Mouse (Mus musculus) right cerebral cortex, postnatal 14 days (tissue): ENCODE measurements around the gene Tcf7l2.

Experiments used
- DNase-seq: peaks from one replicate; pipeline ENCODE4 v3.0.0; 2022

Gene Tcf7l2

DNA sequence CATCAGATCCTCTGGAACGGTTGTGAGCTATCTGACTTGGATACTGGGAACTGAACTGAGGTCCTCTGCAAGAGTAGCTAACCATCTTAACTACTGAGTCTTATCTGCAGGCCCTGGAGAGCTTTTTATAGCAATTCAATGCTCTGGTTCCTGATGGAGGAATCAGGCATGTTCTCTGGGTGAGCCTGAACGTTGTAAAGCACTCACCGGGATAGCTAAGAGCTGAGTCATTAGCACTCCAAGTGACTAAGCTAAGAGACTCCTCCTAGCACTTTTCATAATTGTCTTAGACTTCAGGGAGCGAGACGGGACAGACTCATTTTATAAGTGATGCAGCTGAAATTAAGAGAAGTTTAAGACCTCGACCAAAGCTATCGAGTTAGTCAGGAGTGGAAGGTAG, 53.7 kb downstream of the Tcf7l2 start:
- DNase-seq, result no peak

- no peak for DNase-seq
Observed at GRCm38 (mm10) chr19:55797834-55798233, 56.2 kb downstream of the Tcf7l2 start.

DNA sequence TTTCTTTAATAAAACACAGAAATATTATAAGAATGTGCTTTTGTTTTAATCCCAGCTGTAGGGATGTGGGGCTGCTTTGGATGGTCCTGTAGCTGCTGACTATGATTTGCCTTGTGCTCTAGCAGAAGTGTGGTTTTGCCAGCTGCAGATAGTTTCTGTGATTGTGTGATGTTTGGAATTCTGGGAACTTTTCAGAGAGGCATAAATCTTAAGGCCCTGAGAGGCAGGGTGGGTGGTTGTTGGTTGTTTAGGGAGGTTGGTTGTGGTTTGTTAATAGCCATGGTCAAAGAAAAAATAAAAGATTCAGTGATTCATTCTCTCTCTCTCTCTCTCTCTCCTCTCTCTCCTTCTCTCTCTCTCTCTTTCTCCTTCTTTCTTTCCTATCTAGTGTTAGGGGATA, 57.8 kb downstream of the Tcf7l2 start:
- DNase-seq, result no peak

DNA sequence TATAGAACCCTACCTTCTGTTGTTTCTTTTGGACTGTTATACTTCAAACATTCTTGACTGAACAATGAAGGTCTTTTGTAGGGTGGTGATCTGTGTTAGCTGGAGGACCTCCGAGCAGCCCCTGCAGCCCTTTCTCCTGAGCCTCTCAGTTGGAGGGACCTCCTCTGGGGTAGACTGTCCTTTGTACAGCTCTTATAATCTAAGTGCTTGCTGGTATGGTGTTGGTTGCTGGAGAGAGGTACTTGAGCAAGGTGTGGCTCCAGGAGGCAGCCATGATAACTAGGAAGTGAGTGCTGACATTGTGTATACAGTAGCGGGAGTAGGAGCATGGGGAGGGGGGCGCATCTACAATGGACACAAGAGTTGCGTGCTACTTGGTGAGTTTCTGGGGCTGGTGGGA, 58.4 kb downstream of the Tcf7l2 start:
- no peak for DNase-seq

GRCm38 (mm10) chr19:55803121-55803520, 61.5 kb downstream of the Tcf7l2 start:
- no peak for DNase-seq

DNA sequence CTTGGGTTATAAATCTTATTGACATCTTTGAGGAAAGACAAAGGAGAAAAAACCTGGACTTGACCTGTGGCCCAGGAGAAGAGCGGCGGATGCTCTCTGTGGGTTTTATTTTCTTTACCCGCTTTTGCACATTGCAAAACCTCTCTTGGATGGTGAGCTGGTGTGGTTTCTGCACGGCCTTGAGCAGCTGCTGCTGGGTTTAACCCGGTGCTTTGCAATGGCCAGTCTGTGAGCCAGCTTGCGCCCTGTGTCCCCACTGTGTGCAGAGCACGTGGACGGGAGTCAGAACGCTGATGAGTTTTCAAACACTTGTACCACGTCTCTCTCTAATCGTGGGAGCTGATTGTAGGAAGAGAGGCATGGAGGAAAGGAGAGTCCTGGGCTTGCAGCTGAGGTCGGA, 62.2 kb downstream of the Tcf7l2 start:
- DNase-seq, result no peak

DNA sequence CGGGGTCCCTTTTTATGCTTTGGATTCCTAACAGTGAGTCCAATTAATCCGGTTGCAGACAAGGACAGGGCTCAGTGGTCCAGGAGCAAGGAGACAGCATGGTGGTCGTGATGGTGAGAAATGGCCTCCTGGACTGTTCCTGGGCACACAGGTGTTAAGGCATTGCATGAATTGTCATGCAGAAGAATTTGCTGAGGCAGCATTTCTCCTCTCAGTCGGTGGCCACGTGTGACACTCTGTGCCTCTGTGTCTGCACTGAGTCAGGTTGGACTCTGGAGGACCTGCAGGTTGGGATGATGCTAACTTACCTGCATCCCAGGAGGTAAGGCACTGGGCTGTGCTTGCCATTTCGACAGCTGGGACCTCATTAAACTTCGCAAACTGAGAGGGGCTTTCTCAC, 63.2 kb downstream of the Tcf7l2 start:
- no peak for DNase-seq

- DNase-seq, result no peak
Observed at GRCm38 (mm10) chr19:55806434-55807193, 65.0 kb downstream of the Tcf7l2 start.

DNA sequence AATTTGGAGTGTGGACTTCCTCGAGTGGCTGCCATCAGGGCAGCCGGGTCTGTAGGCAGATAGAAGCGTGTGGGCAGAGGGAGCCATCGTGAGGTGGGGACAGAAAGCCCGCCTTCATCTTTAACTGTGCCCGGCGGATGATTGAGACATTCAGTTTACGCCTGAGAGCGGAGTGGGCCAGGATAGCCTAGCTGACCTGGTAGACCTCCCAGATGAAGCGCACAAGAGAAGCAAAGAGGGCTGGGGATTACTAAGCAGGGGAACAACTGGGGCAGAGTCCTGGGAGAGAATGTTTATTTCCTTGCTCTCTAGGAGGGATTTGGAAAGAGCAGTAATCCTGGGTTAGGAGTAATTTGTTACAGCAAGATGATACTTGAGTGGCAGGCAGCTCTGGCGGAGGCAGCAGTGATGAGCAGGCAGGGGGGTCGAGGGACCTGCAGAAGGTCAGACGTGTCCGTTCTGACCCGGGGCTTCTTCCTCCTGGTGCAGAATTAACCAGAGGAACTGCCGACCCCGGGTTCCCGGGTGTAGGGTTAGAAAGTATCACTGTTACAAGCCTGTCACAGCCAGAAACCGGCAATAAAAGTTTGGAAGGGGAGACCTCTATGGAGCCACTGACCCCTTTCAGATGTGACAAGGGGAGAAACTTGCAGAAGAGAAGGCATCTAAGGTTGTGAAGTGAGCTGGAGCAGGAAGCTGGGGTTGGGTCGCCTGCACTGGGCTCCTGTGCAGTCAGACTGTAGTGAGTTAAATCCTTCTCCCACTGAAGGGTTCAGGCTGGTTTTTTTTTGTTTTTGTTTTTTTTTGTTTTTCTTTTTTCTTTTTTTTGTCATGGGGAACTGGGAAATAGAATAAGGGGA, 65.8 kb downstream of the Tcf7l2 start:
- DNase-seq, result no peak

- DNase-seq, result no peak
Observed at GRCm38 (mm10) chr19:55808304-55808703, 66.7 kb downstream of the Tcf7l2 start.

GRCm38 (mm10) chr19:55809539-55809938, 67.9 kb downstream of the Tcf7l2 start:
- no peak for DNase-seq

DNA sequence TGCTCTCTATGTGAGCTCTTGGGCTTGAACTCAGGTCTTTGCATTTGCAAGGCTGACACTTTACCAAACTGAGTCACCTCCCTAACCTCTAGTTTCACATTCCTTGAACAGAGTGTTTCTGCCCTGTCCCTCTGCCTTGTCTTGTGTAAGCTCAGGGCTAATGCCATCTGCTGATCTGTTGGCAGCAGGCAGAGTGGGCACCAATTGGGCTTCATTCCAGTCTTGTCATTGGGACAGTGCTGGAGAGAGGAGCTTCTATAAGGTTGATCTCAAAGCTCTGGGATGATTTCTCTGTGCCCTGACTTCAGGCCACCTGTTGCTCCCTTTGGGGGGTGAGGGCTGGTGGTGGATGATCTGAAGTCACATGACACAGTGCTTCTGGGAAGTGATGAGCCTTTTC, 70.6 kb downstream of the Tcf7l2 start:
- DNase-seq, result no peak

GRCm38 (mm10) chr19:55815010-55815790, 73.6 kb downstream of the Tcf7l2 start:
- no peak for DNase-seq

DNA sequence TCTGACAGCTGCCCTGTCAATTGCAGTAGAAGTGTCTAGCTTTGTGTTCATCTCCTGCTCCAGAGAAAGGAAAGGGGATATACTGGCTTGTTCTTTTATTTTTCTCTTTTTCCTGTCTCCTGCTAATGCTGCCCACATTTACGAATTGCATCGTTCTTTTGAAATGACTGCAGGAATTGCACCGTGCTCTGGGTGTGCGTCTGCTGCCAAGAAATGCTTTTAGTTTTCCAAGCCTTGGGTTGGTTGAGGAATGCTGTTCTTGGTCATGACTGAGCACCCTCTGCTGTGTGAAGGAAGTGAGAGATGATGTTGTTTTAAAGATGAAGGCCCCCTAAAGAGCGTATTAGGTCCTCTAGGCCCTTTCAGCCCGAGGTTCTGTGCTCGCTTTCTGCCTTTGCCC, 75.4 kb downstream of the Tcf7l2 start:
- DNase-seq, result no peak

DNA sequence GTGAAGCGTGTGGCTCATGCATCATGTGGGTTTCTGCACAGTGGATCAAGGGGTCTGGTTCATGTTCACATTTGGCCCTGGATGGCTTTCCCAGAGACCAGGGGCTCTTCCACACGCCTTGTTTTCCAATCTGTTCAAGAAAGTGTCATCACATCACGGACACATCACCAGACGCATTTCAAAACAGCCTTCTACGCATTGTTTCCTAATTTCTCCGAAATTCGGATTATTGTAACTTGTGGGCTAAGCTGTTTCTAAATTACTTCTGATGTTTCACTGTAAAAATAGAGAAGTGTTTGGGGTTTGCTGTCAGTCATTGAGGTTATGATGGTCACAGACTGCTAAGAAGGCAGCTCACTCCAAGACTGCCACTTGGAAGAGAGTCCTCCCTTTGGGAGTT, 78.6 kb downstream of the Tcf7l2 start:
- no peak for DNase-seq

DNA sequence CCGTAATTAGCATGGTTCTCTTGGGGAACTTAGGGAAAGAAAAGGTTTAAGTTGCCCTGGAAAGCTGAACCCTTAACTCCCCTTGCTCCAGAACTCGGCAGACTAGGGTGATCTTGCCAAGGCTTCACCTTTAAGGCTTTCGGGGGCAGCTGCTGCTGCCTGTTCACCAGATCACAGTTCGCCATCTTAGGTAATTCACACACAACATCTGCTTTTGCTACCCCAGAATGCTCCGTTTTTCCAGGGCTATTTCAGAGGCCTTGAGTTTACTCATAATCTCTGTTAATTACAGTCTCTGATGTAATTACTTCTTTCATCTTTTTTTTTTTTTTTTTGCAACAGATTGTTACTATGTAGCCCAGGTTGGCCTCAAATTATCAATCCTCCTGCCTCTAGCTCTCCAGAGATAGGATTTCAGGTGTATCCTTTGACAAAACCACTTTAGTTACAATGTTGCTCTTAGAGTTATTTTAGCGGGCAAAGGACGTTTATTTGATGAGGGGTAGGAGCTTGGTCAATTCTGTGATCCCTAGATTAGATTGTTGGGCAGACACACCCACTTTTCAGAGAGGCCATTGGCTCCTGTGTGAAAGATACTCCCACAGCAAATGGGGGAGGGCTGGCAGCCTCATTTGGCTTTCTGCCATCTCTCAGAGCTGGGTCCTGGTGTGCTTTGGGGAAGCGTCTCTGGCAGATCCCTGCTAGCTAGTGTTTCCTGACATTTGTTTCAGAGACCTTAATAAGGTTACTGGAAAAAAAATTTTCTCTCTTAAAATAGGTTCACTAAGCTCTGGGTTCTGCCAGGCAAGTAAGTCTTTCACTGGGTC, 83.6 kb downstream of the Tcf7l2 start:
- no peak for DNase-seq

DNA sequence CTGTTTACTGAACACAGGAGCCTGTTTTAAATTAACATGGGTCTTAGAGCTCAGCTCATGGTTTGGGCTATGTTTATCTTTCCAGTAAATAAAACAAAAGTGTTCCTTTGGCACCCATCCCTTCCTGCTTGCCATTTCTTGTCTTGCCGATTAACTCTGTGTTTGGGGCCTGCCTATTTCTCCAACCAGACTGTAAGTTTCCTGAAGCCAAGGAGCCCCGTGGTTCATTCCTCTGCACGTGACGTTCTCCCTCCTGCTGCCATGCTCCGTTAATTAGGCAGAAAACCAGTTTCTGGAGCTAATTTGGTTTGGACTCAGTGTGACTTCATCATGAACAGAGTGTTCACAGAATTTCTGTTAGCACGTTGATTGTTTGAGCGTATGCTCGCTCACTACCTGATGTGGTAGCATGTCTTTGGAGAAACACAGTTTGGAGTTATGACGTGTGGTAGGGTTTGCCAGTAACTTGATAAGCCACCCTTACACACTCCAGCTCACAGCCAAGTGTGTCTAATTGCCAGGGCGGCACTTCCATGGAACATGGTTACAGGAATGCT, 84.4 kb downstream of the Tcf7l2 start:
- DNase-seq, result no peak

DNA sequence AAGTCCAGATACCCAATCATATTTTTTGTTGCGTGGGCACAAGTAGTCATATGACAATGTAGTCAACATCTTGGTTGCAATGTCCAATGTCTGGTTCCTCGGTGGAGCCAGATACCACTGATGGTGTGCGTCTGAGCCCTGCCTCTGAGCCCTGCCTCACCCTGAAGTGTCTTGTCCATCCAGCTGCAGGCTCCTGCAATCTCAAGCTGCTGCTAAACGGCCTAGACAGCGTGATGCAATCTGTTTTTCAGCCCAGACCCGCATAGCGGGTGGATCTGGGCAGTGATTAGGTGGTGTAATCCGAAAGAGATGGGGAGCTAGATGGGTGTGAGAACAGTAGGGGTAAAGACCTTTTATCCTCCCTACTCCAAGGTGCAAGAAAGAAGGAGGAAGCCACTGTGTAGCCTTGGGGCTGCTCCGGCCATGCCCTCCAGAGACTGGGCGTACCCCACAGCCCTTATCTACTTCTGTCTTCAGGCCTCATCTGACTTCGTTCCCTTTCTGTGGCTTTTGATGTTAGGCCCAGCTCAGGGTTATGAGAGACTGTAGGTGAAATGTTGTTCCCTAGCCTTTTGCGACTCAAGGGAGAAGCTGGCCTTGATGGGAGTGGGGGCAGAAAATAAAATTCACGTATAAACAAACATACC, 86.1 kb downstream of the Tcf7l2 start:
- no peak for DNase-seq

DNA sequence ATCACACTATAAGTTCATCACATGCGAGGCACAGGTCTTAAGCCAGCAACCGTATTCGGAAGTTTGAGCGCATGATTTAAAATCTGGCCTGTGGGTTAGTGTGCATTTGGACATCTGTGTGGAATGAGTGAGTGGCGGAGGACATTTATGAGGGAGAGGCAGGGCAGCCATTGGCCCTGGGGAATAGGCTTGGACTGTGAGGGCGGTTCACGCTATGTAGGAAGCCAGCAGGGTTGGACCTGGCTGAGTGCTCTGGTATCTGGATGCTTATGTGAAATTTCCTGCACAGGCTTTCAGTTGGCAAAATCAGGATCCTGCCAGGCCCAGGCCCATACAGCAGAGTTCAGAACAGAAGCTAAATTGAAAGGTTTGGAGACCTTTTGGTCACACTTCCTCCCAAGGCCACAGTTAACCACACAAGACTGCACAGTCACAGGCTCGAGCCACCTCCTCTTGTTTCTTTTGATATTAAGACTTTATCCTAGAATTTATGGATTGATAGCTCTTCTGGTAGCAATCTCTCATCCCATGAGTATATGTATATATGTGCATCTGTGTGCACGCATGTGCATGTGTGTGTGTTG, 89.4 kb downstream of the Tcf7l2 start:
- no peak for DNase-seq

- no peak for DNase-seq
Observed at GRCm38 (mm10) chr19:55832122-55832521, 90.5 kb downstream of the Tcf7l2 start.

DNA sequence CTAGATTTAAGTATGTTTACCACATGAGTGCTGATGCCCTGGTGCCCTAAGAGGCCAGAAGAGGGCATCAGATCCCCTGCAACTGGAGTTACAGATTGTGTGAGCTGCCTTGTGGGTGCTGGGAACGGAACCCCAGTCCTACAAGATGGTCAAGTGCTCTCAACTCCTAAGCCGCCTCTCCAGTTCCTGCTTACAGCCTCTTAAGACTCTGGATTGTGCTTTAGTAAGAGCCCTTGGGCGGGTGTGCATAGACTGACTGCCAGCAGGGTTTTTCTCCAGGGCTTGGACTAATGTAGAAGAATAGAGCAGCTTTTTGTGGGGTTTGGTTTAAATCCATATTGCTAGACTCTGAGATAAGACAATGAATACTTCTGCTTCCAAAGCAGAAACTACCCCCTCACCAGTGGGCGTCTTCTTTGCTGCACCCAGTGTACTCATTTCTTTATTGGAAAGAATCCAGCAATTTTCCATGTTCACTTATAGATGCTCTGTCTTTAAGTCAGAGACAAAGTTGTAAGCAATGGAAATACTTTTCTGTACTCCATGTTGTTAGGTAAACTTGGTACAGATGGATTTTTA, 92.3 kb downstream of the Tcf7l2 start:
- no peak for DNase-seq
